Mouse (Mus musculus): ENCODE results near the gene Lag3.
A peak's percentile ranks its signal among the peaks of the same experiment; 100 is the strongest.

Gene Lag3

GRCm38 (mm10) chr6:124911533-124912218, at the start of gene Lag3:
Lag3 (minus strand) TSS chr6:124911705.
- DNase-seq, result no peak

GRCm38 (mm10) chr6:124961021-124961420, 49.5 kb upstream of the Lag3 start:
- DNase-seq, result no peak

GRCm38 (mm10) chr6:124959960-124960359, 48.5 kb upstream of the Lag3 start:
- DNase-seq, result no peak

GRCm38 (mm10) chr6:124958127-124958526, 46.6 kb upstream of the Lag3 start:
- no peak for DNase-seq

- DNase-seq, result no peak
Measured at GRCm38 (mm10) chr6:124955212-124955611, 43.7 kb upstream of the Lag3 start.

- DNase-seq, result no peak
Measured at GRCm38 (mm10) chr6:124953991-124954715, 42.6 kb upstream of the Lag3 start.

- DNase-seq, result peak; percentile 31 to 46
Measured at GRCm38 (mm10) chr6:124943526-124943925, 32.0 kb upstream of the Lag3 start.

GRCm38 (mm10) chr6:124941679-124942078, 30.2 kb upstream of the Lag3 start:
- no peak for DNase-seq

- no peak for DNase-seq
Measured at GRCm38 (mm10) chr6:124938554-124938953, 27.0 kb upstream of the Lag3 start.

GRCm38 (mm10) chr6:124937493-124937892, 26.0 kb upstream of the Lag3 start:
- DNase-seq, result no peak

GRCm38 (mm10) chr6:124936681-124937080, 25.2 kb upstream of the Lag3 start:
- DNase-seq, result peak; percentile 39 to 64

GRCm38 (mm10) chr6:124934670-124935069, 23.2 kb upstream of the Lag3 start:
- DNase-seq, result peak in 1 of 2 experiments; percentile 33

GRCm38 (mm10) chr6:124933127-124933526, 21.6 kb upstream of the Lag3 start:
- DNase-seq, result no peak

GRCm38 (mm10) chr6:124932314-124932695, 20.8 kb upstream of the Lag3 start:
- DNase-seq, result peak; percentile 46 to 56

- peak; percentile 50 to 55 for DNase-seq
Measured at GRCm38 (mm10) chr6:124931525-124932313, 20.2 kb upstream of the Lag3 start.

GRCm38 (mm10) chr6:124930754-124931524, 19.4 kb upstream of the Lag3 start, which contains the start of gene Mlf2:
Mlf2 (plus strand) TSS chr6:124931386.
- DNase-seq, result peak; percentile 99

- DNase-seq, result peak; percentile 15 to 34
Measured at GRCm38 (mm10) chr6:124930231-124930630, 18.7 kb upstream of the Lag3 start.

- DNase-seq, result no peak
Measured at GRCm38 (mm10) chr6:124925941-124926340, 14.4 kb upstream of the Lag3 start.

- no peak for DNase-seq
Measured at GRCm38 (mm10) chr6:124925173-124925793, 13.8 kb upstream of the Lag3 start.

GRCm38 (mm10) chr6:124921539-124921938, 10.0 kb upstream of the Lag3 start:
- DNase-seq, result no peak

GRCm38 (mm10) chr6:124920318-124921085, 9.0 kb upstream of the Lag3 start:
- DNase-seq, result no peak
